Mouse (Mus musculus) G1E (cell line): ENCODE measurements around the gene Tomm22. TPM values are rescaled to one million over a fixed set of nuclear protein-coding genes. Genes with fewer than 3 reads are reported as not detected.
A peak's percentile ranks its signal among the peaks of the same experiment; 100 is the strongest.

Experiments used
- ATAC-seq: 2 replicates; pipeline ENCODE4 v1.8.0; 2016; ENCODE audit warnings: mild to moderate bottlenecking; ENCODE audit not compliant: insufficient number of reproducible peaks, poor library complexity, low FRiP score, severe bottlenecking; ENCODE audit errors: extremely low read depth
- DNase-seq: peaks from one replicate; pipeline ENCODE4 v3.0.0; 2012; ENCODE audit warnings: low spot score
- H3K27me3 ChIP-seq: 2 replicates; pipeline ENCODE4 v1.6.1; 2012; ENCODE audit warnings: mild to moderate bottlenecking, low read length, inconsistent platforms; ENCODE audit not compliant: insufficient read depth
- H3K36me3 ChIP-seq: replicated peaks from 2 replicates; pipeline ENCODE3; 2012; ENCODE audit warnings: mild to moderate bottlenecking, inconsistent platforms
- H3K4me1 ChIP-seq: 2 replicates; pipeline ENCODE4 v1.6.1; 2012; ENCODE audit warnings: low read depth, low read length, inconsistent platforms, mixed read lengths; ENCODE audit not compliant: insufficient read depth
- H3K4me3 ChIP-seq: 2 replicates; pipeline ENCODE4 v1.5.1; 2012; ENCODE audit warnings: low read depth, mild to moderate bottlenecking, inconsistent platforms, low read length, moderate library complexity, mixed read lengths
- H3K9me3 ChIP-seq: replicated peaks from 2 replicates; pipeline ENCODE4 v1.6.1; 2012; ENCODE audit warnings: inconsistent platforms
- CTCF ChIP-seq: IDR thresholded peaks from 2 replicates; pipeline ENCODE4 v1.5.1; 2012; ENCODE audit warnings: low read depth, low read length, inconsistent platforms, mixed read lengths
- GATA1 ChIP-seq: IDR thresholded peaks from 2 replicates; pipeline ENCODE4 v1.6.1; 2012; ENCODE audit warnings: borderline replicate concordance, low read length, inconsistent platforms, mixed read lengths
- GATA2 ChIP-seq: IDR thresholded peaks from 2 replicates; pipeline ENCODE4 v1.6.1; 2012; ENCODE audit warnings: low read depth, low read length, inconsistent platforms, borderline replicate concordance
- POLR2AphosphoS5 ChIP-seq: IDR thresholded peaks from 2 replicates; pipeline ENCODE4 v1.6.1; 2012; ENCODE audit warnings: low read depth, low read length, inconsistent platforms; ENCODE audit not compliant: insufficient replicate concordance
- TAL1 ChIP-seq: conservative IDR thresholded peaks from 2 replicates; pipeline ENCODE4 v1.6.1; 2012; ENCODE audit warnings: low read depth, low read length, inconsistent platforms, mixed read lengths
- polyA plus RNA-seq: library from polyadenylated mRNA; stranded (reverse); fragments of >175 nt; gene quantifications from 2 replicates; pipeline ENCODE4 v1.2.3, GENCODE M21; 2012
- total RNA-seq, 2 experiments: library from RNA; stranded (forward) in 1 of 2; stranded (reverse) in 1 of 2; fragments of 200-1000 nt in 1 of 2; fragments of >200 nt in 1 of 2; fragmentation: Nextera tagmentation in 1 of 2; gene quantifications; 2 replicates each; pipeline ENCODE4 v1.2.3; 2014 to 2017

The Tomm22 gene
- total and polyA plus RNA-seq, 3 experiments = 103 to 144 (median 116) TPM

GRCm38 (mm10) chr15:79651481-79651880 is 19.2 kb upstream of the Tomm22 start:
- H3K4me1 ChIP-seq = peaks cover 3% of the 10 kb centered on the region; the same call in 1 of the 2 replicates
- H3K9me3 ChIP-seq = no peaks in the 10 kb centered on the region
- TF ChIP-seq GATA1 (no peak), GATA2 (no peak), POLR2AphosphoS5 (no peak), TAL1 (no peak), CTCF (peak; percentile 50; the same call in 1 of the 2 replicates)
- peaks cover 6% of the 10 kb centered on the region; the same call in 1 of the 2 replicates for H3K27me3 ChIP-seq
- DNase-seq (no peak), ATAC-seq (no peak)
- no peaks in the 10 kb centered on the region for H3K36me3 ChIP-seq
- H3K4me3 ChIP-seq = no peak overlapping the region

- DNase-seq = no peak
- no peak for ATAC-seq
- Histone ChIP-seq H3K4me3 (no peak overlapping the region), H3K9me3 (no peaks in the 10 kb centered on the region), H3K27me3 (peaks cover 3% of the 10 kb centered on the region; the same call in 1 of the 2 replicates), H3K36me3 (peaks cover 9% of the 10 kb centered on the region), H3K4me1 (peaks cover 26% of the 10 kb centered on the region)
- no peak for TF ChIP-seq GATA2
- no peak for TF ChIP-seq TAL1
- no peak for TF ChIP-seq GATA1
- TF ChIP-seq CTCF = no peak
These were observed 14.2 kb upstream of the Tomm22 start for GRCm38 (mm10) chr15:79656451-79656850.

- peaks cover 26% of the 10 kb centered on the region for H3K4me1 ChIP-seq
- H3K27me3 ChIP-seq = peaks cover 3% of the 10 kb centered on the region; the same call in 1 of the 2 replicates
- H3K4me3 ChIP-seq = peak overlapping the region; percentile 86
- ATAC-seq (no peak), DNase-seq (peak; percentile 46)
- 0 out of 2 replicates have a peak, but pooled peaks cover 2% of the 10 kb centered on the region for H3K9me3 ChIP-seq
- TF ChIP-seq TAL1 (no peak), GATA1 (no peak), CTCF (peak; percentile 32; the same call in 1 of the 2 replicates)
- peaks cover 25% of the 10 kb centered on the region for H3K36me3 ChIP-seq
These were observed 12.7 kb upstream of the Tomm22 start for GRCm38 (mm10) chr15:79657837-79658530.

- peaks cover 3% of the 10 kb centered on the region; the same call in 1 of the 2 replicates for H3K27me3 ChIP-seq
- peaks cover 26% of the 10 kb centered on the region for H3K4me1 ChIP-seq
- TF ChIP-seq GATA2 = no peak
- ATAC-seq (peak; percentile 34; the same call in 1 of the 2 replicates), DNase-seq (peak; percentile 81)
- H3K4me3 ChIP-seq = peak within 1 kb of the TSS; percentile 86
- H3K36me3 ChIP-seq = peaks cover 32% of the 10 kb centered on the region
- H3K9me3 ChIP-seq = 0 out of 2 replicates have a peak, but pooled peaks cover 2% of the 10 kb centered on the region
These were observed 11.9 kb upstream of the Tomm22 start, which contains the start of the genes Fam227a and Cby1 for GRCm38 (mm10) chr15:79658531-79659375. Gene Fam227a (minus strand): TSS chr15:79658956. Gene Cby1 (plus strand): TSS chr15:79659199.

GRCm38 (mm10) chr15:79661852-79662251 is 8.8 kb upstream of the Tomm22 start:
- no peak overlapping the region for H3K4me3 ChIP-seq
- H3K9me3 ChIP-seq = 0 out of 2 replicates have a peak, but pooled peaks cover 2% of the 10 kb centered on the region
- H3K4me1 ChIP-seq = peaks cover 27% of the 10 kb centered on the region
- H3K27me3 ChIP-seq = no peaks in the 10 kb centered on the region
- peaks cover 61% of the 10 kb centered on the region for H3K36me3 ChIP-seq
- DNase-seq (no peak), ATAC-seq (no peak)
- TF ChIP-seq CTCF (peak; percentile 39), GATA2 (no peak)

- 0 out of 2 replicates have a peak, but pooled peaks cover 2% of the 10 kb centered on the region for H3K9me3 ChIP-seq
- DNase-seq = no peak
- no peak for ATAC-seq
- TF ChIP-seq GATA2 (no peak), CTCF (no peak), POLR2AphosphoS5 (no peak), GATA1 (no peak), TAL1 (no peak)
- peaks cover 85% of the 10 kb centered on the region for H3K36me3 ChIP-seq
- no peaks in the 10 kb centered on the region for H3K27me3 ChIP-seq
- peaks cover 22% of the 10 kb centered on the region for H3K4me1 ChIP-seq
- H3K4me3 ChIP-seq = no peak overlapping the region
These were observed 6.0 kb upstream of the Tomm22 start for GRCm38 (mm10) chr15:79664666-79665065.
